Mouse (Mus musculus): ENCODE results near the gene Tph1.

GRCm38 (mm10) chr7:46597006-46597405, 75.3 kb downstream of the Tph1 start:
- TF ChIP-seq CTCF (IDR thresholded peaks at IDR 0.05; ENCODE audit: borderline replicate concordance, extremely low read depth, insufficient read depth, insufficient read length) (no peak), POLR2A (IDR thresholded peaks at IDR 0.05; ENCODE audit: borderline replicate concordance, extremely low read depth, insufficient read depth, insufficient read length, poor library complexity, severe bottlenecking) (no peak)

All from brain, embryonic 14.5 days (tissue).